In genomic region chr5:109795967-109796652, GRCm38 (mm10) we compare ENCODE assay signal across 8 mouse cellular contexts. TPM values are rescaled to one million over a fixed set of nuclear protein-coding genes. Genes with fewer than 3 reads are reported as not detected.
DNase-seq lines count a peak whose midpoint lies in the region; ATAC-seq and TF ChIP-seq lines count a peak whose summit lies in the region.
"Not testable (repeated sequence)": the region's sequence is repeated elsewhere in the genome, so short reads cannot be mapped to it uniquely, and the experiment has no call there.

No protein-coding gene starts in this region.

- TF ChIP-seq CTCF in C2C12 (IDR thresholded peaks at IDR 0.05; ENCODE audit: control insufficient read depth, insufficient read depth, insufficient read length); midbrain, postnatal 0 days (IDR thresholded peaks at IDR 0.05): not testable (repeated sequence)

- peak overlapping the region; percentile 49 for H3K4me3 ChIP-seq in C2C12 (ENCODE audit: insufficient read depth, poor library complexity, severe bottlenecking)
- H3K4me3 ChIP-seq in erythroblast, embryonic 14.5 days (replicated peaks): peak overlapping the region; percentile 66
- peak overlapping the region; percentile 72 for H3K4me3 ChIP-seq in heart, embryonic 11.5 days (ENCODE audit: low read depth, low read length)
- H3K4me3 ChIP-seq in kidney, embryonic 15.5 days (replicated peaks): peak overlapping the region; percentile 60
- H3K4me3 ChIP-seq in limb, embryonic 15.5 days: peak overlapping the region; percentile 61
- peak overlapping the region; percentile 47 for H3K4me3 ChIP-seq in midbrain, postnatal 0 days (ENCODE audit: low read depth, low read length)

- not testable (repeated sequence) for H3K27ac ChIP-seq in heart, embryonic 11.5 days (ENCODE audit: low read depth, low read length); limb, embryonic 15.5 days; midbrain, postnatal 0 days (ENCODE audit: low read depth, low read length)
- peak overlapping the region; percentile 77 for H3K27ac ChIP-seq in kidney, embryonic 15.5 days

- H3K36me3 ChIP-seq in C2C12 (ENCODE audit: control insufficient read depth, insufficient read depth); erythroblast, embryonic 14.5 days (ENCODE audit: control insufficient read depth); heart, embryonic 11.5 days (ENCODE audit: control insufficient read depth, insufficient read depth, low read length); kidney, embryonic 15.5 days; limb, embryonic 15.5 days; midbrain, postnatal 0 days (ENCODE audit: insufficient read depth, low read length): not testable (repeated sequence)

- WGBS in heart, embryonic 11.5 days (ENCODE audit: insufficient replicate concordance): under 1% methylated on average over 25 of the region's 25 CpGs
- 3% methylated on average over 25 of the region's 25 CpGs for WGBS in kidney, embryonic 15.5 days
- WGBS in limb, embryonic 15.5 days: under 1% methylated on average over 25 of the region's 25 CpGs
- WGBS in midbrain, postnatal 0 days: 2% methylated on average over 25 of the region's 25 CpGs

- H3K27me3 ChIP-seq in C2C12 (ENCODE audit: control insufficient read depth, insufficient read depth, insufficient read length); erythroblast, embryonic 14.5 days (ENCODE audit: control insufficient read depth); heart, embryonic 11.5 days (ENCODE audit: control insufficient read depth, insufficient read depth, low read length); kidney, embryonic 15.5 days; limb, embryonic 15.5 days; midbrain, postnatal 0 days (ENCODE audit: insufficient read depth, low read length): not testable (repeated sequence)

- not testable (repeated sequence) for H3K4me1 ChIP-seq in erythroblast, embryonic 14.5 days (ENCODE audit: control insufficient read depth); heart, embryonic 11.5 days (ENCODE audit: control insufficient read depth, insufficient read depth, low read length); kidney, embryonic 15.5 days; limb, embryonic 15.5 days; midbrain, postnatal 0 days (ENCODE audit: insufficient read depth, low read length)

- H3K4me2 ChIP-seq in heart, embryonic 11.5 days: peak overlapping the region; percentile 66
- peak overlapping the region; percentile 62 for H3K4me2 ChIP-seq in kidney, embryonic 15.5 days
- H3K4me2 ChIP-seq in limb, embryonic 15.5 days: peak overlapping the region; percentile 57
- H3K4me2 ChIP-seq in midbrain, postnatal 0 days (ENCODE audit: low read depth, low read length, poor library complexity, severe bottlenecking): peak overlapping the region; percentile 67

- peak overlapping the region; percentile 79 for H3K9ac ChIP-seq in heart, embryonic 11.5 days (ENCODE audit: low read depth, low read length)
- peak overlapping the region; percentile 59 for H3K9ac ChIP-seq in kidney, embryonic 15.5 days
- peak overlapping the region; percentile 51 for H3K9ac ChIP-seq in limb, embryonic 15.5 days
- peak overlapping the region; percentile 55 for H3K9ac ChIP-seq in midbrain, postnatal 0 days (replicated peaks; ENCODE audit: low read length, poor library complexity, severe bottlenecking)

- peak overlapping the region; percentile 52 for H3ac ChIP-seq in C2C12 (ENCODE audit: control insufficient read depth, insufficient read length, low read depth)

- DNase-seq in brain, adult 2 months (ENCODE audit: low read depth, low spot score): peak; percentile 45
- peak; percentile 11 for DNase-seq in midbrain, postnatal 0 days (ENCODE audit: low spot score)
- peak; percentile 46 to 50 for DNase-seq in spleen, postnatal 36 days (ENCODE audit: low spot score in 2 of 2)

- not testable (repeated sequence) for H3K79me3 ChIP-seq in C2C12 (ENCODE audit: low read depth)

- not testable (repeated sequence) for H3K9me3 ChIP-seq in erythroblast, embryonic 14.5 days (ENCODE audit: control insufficient read depth, low read length); heart, embryonic 11.5 days (replicated peaks; ENCODE audit: control insufficient read depth, low read length); kidney, embryonic 15.5 days (replicated peaks); limb, embryonic 15.5 days; midbrain, postnatal 0 days (ENCODE audit: low read length)

- not testable (repeated sequence) for H3K79me2 ChIP-seq in C2C12 (ENCODE audit: control insufficient read depth, insufficient read depth)

- peak; percentile 92 for ATAC-seq in heart, embryonic 11.5 days (replicated peaks; ENCODE audit: insufficient number of reproducible peaks, low FRiP score, low TSS enrichment)
- ATAC-seq in kidney, embryonic 15.5 days (replicated peaks; ENCODE audit: low FRiP score): peak; percentile 98
- peak; percentile 83 for ATAC-seq in limb, embryonic 15.5 days (ENCODE audit: insufficient number of reproducible peaks, low FRiP score, low TSS enrichment, low read depth)
- peak; percentile 89 for ATAC-seq in midbrain, postnatal 0 days (ENCODE audit: low FRiP score)

RNA-seq across cellular contexts. Expression of gene 4930522L14Rik, which starts 44.4 kb away (rescaled TPM):
- 1.5 TPM for polyA plus RNA-seq in C2C12 (2012; fragmentation: generic; extraction: Trizol)
- polyA plus RNA-seq in erythroblast, embryonic 14.5 days (2012): not detected in 2 replicates
- polyA plus RNA-seq in heart, embryonic 11.5 days (2014; fragmentation: Nextera tagmentation; extraction: Ambion mirVana): 6.6 and 7.5 TPM in 2 replicates
- 10.3 and 12.3 TPM in 2 replicates for polyA plus RNA-seq in kidney, embryonic 15.5 days (2015; fragmentation: Nextera tagmentation; extraction: Ambion mirVana)
- 9.7 and 11.3 TPM in 2 replicates for polyA plus RNA-seq in limb, embryonic 15.5 days (2015; fragmentation: Nextera tagmentation; extraction: Ambion mirVana)
- 1.5 and 2.5 TPM in 2 replicates for total RNA-seq in midbrain, postnatal 0 days (2014; rRNA removed)
- 3.3 and 3.7 TPM in 2 replicates for polyA plus RNA-seq in midbrain, postnatal 0 days (2015; fragmentation: Nextera tagmentation; extraction: Ambion mirVana)
